Mouse (Mus musculus) intestine, postnatal 0 days (tissue): Measurements from ENCODE around the gene Elmo2. TPM values are rescaled to one million over a fixed set of nuclear protein-coding genes. Genes with fewer than 3 reads are reported as not detected.

Source experiments
- ATAC-seq: fragments of 200-750 bp; cut with Nextera tagmentation; 2 replicates; pipeline ENCODE4 v1.8.0; 2017; ENCODE audit warnings: mild to moderate bottlenecking, moderate TSS enrichment, moderate library complexity
- H3K27ac ChIP-seq: fragments of 300-500 bp; sonication (generic); 2 replicates; pipeline ENCODE4 v1.5.1; 2014; ENCODE audit warnings: mild to moderate bottlenecking, low read depth, low read length, moderate library complexity
- H3K27me3 ChIP-seq: fragments of 300-500 bp; sonication (generic); replicated peaks from 2 replicates; pipeline ENCODE4 v1.6.1; 2014; ENCODE audit warnings: low read length, mixed read lengths; ENCODE audit not compliant: control insufficient read depth, insufficient read depth
- H3K36me3 ChIP-seq: fragments of 300-500 bp; sonication (generic); 2 replicates; pipeline ENCODE4 v1.6.1; 2014; ENCODE audit warnings: mild to moderate bottlenecking, moderate library complexity; ENCODE audit not compliant: control insufficient read depth, insufficient read depth
- H3K4me1 ChIP-seq: fragments of 300-500 bp; sonication (generic); replicated peaks from 2 replicates; pipeline ENCODE4 v1.6.1; 2014; ENCODE audit warnings: antibody characterized with exemption, low read length, mixed read lengths; ENCODE audit not compliant: control insufficient read depth, insufficient read depth
- H3K4me2 ChIP-seq: fragments of 300-500 bp; sonication (generic); replicated peaks from 2 replicates; pipeline ENCODE4 v1.6.1; 2014; ENCODE audit warnings: low read depth, mild to moderate bottlenecking, moderate library complexity
- H3K4me3 ChIP-seq: fragments of 300-500 bp; sonication (generic); 2 replicates; pipeline ENCODE4 v1.5.1; 2014; ENCODE audit warnings: low read depth, low read length
- H3K9ac ChIP-seq: fragments of 300-500 bp; sonication (generic); 2 replicates; pipeline ENCODE4 v1.6.1; 2014; ENCODE audit warnings: mild to moderate bottlenecking, low read depth, low read length
- H3K9me3 ChIP-seq: fragments of 300-500 bp; sonication (generic); 2 replicates; pipeline ENCODE4 v1.6.1; 2016; ENCODE audit warnings: mixed run types; ENCODE audit not compliant: control insufficient read depth
- CTCF ChIP-seq: sonication (generic); IDR thresholded peaks from 2 replicates; pipeline ENCODE4 v1.5.1; 2016; ENCODE audit warnings: low read depth, mild to moderate bottlenecking, control low read depth, antibody characterized with exemption, moderate library complexity
- WGBS: fragments of 180-500 bp; shearing (Covaris S2); extraction: QIAGEN DNeasy Blood & Tissue Kit; methylation state at CpG from one replicate; pipeline ENCODE4 v1.1.7; 2014; 5-methylcytosine and 5-hydroxymethylcytosine counted together
- polyA plus RNA-seq: library from polyadenylated mRNA; unstranded; fragments of >200 nt; fragmentation: Nextera tagmentation; extraction: Ambion mirVana; gene quantifications from 2 replicates; pipeline ENCODE4 v1.2.1, GENCODE M21; 2015

The Elmo2 gene
- polyA plus RNA-seq, 1 experiment from 2014 or later = 63.6 TPM

- Histone ChIP-seq H3K36me3 (no peaks in the 10 kb centered on the region), H3K4me3 (no peak overlapping the region), H3K27me3 (peaks cover 72% of the 10 kb centered on the region), H3K9me3 (no peaks in the 10 kb centered on the region), H3K9ac (no peak overlapping the region), H3K4me2 (no peak overlapping the region), H3K27ac (no peak overlapping the region), H3K4me1 (no peaks in the 10 kb centered on the region)
- WGBS = 13% methylated on average over 11 of the region's 11 CpGs
- ATAC-seq = no peak
- TF ChIP-seq CTCF = no peak
Observed at GRCm38 (mm10) chr2:165243122-165243720, 83.1 kb downstream of the Elmo2 start.

GRCm38 (mm10) chr2:165242575-165242974, 83.7 kb downstream of the Elmo2 start:
- no peak overlapping the region for H3K4me3 ChIP-seq
- H3K4me2 ChIP-seq = no peak overlapping the region
- H3K9ac ChIP-seq = no peak overlapping the region
- no peak overlapping the region for H3K27ac ChIP-seq
- WGBS = 4% methylated on average over 13 of the region's 13 CpGs
- no peaks in the 10 kb centered on the region for H3K36me3 ChIP-seq
- H3K4me1 ChIP-seq = no peaks in the 10 kb centered on the region
- no peaks in the 10 kb centered on the region for H3K9me3 ChIP-seq
- no peak for ATAC-seq
- peaks cover 77% of the 10 kb centered on the region for H3K27me3 ChIP-seq
- no peak for TF ChIP-seq CTCF

- Histone ChIP-seq H3K36me3 (no peaks in the 10 kb centered on the region), H3K4me3 (no peak overlapping the region), H3K9ac (no peak overlapping the region), H3K4me2 (no peak overlapping the region), H3K27ac (no peak overlapping the region), H3K9me3 (no peaks in the 10 kb centered on the region), H3K27me3 (peaks cover 83% of the 10 kb centered on the region), H3K4me1 (no peaks in the 10 kb centered on the region)
- WGBS = 53% methylated on average over 7 of the region's 7 CpGs
- no peak for TF ChIP-seq CTCF
- no peak for ATAC-seq
Observed at GRCm38 (mm10) chr2:165241786-165242185, 84.5 kb downstream of the Elmo2 start.

GRCm38 (mm10) chr2:165240371-165240770, 85.9 kb downstream of the Elmo2 start:
- 37% methylated on average over 8 of the region's 8 CpGs for WGBS
- Histone ChIP-seq H3K4me3 (no peak overlapping the region), H3K4me2 (no peak overlapping the region), H3K4me1 (no peaks in the 10 kb centered on the region), H3K27ac (no peak overlapping the region), H3K36me3 (no peaks in the 10 kb centered on the region), H3K9ac (no peak overlapping the region), H3K9me3 (no peaks in the 10 kb centered on the region), H3K27me3 (peaks cover 88% of the 10 kb centered on the region)
- TF ChIP-seq CTCF = no peak
- no peak for ATAC-seq

GRCm38 (mm10) chr2:165239533-165240144, 86.6 kb downstream of the Elmo2 start:
- H3K9me3 ChIP-seq = no peaks in the 10 kb centered on the region
- 10% methylated on average over 15 of the region's 15 CpGs for WGBS

GRCm38 (mm10) chr2:165238416-165239145, 87.7 kb downstream of the Elmo2 start:
- H3K27me3 ChIP-seq = peaks cover 90% of the 10 kb centered on the region
- 17% methylated on average over 12 of the region's 12 CpGs for WGBS

More at GRCm38 (mm10) chr2:165239533-165240144, 86.6 kb downstream of the Elmo2 start:
- Histone ChIP-seq H3K27ac (no peak overlapping the region), H3K4me3 (no peak overlapping the region), H3K9ac (no peak overlapping the region), H3K4me2 (no peak overlapping the region), H3K27me3 (peaks cover 90% of the 10 kb centered on the region), H3K36me3 (no peaks in the 10 kb centered on the region), H3K4me1 (no peaks in the 10 kb centered on the region)
- no peak for TF ChIP-seq CTCF
- no peak for ATAC-seq

More at GRCm38 (mm10) chr2:165238416-165239145, 87.7 kb downstream of the Elmo2 start:
- Histone ChIP-seq H3K9ac (no peak overlapping the region), H3K4me1 (no peaks in the 10 kb centered on the region), H3K36me3 (no peaks in the 10 kb centered on the region), H3K9me3 (no peaks in the 10 kb centered on the region), H3K4me3 (no peak overlapping the region), H3K4me2 (no peak overlapping the region), H3K27ac (no peak overlapping the region)
- TF ChIP-seq CTCF = no peak
- ATAC-seq = no peak

Other genes with a start within 250 kb of the Elmo2 start
- gene 1700025C18Rik, start 235.7 kb downstream of the Elmo2 start, polyA plus RNA-seq = not detected in 2 replicates
- 0.25 and 0.41 TPM in 2 replicates for gene Cdh22, start 91.6 kb downstream of the Elmo2 start, polyA plus RNA-seq
- 199 and 209 TPM in 2 replicates for gene Slc35c2, start 38.6 kb downstream of the Elmo2 start, polyA plus RNA-seq
- 0.23 and 0.44 TPM in 2 replicates for gene Zfp663, start 42.2 kb upstream of the Elmo2 start, polyA plus RNA-seq
- 0.82 and 0.90 TPM in 2 replicates for gene Zfp334, start 61.8 kb upstream of the Elmo2 start, polyA plus RNA-seq
- gene Ocstamp, start 73.9 kb upstream of the Elmo2 start, polyA plus RNA-seq = 1.7 and 1.8 TPM in 2 replicates
- gene Slc13a3, start 146.8 kb upstream of the Elmo2 start, polyA plus RNA-seq = 0.10 TPM in 1 of 2 replicates, not detected in the other
- gene Trp53rka, start 166.8 kb upstream of the Elmo2 start, polyA plus RNA-seq = 10.8 and 10.9 TPM in 2 replicates
- gene Slc2a10, start 177.3 kb upstream of the Elmo2 start, polyA plus RNA-seq = 1.6 and 2.1 TPM in 2 replicates